Mouse (Mus musculus) heart, embryonic 11.5 days (tissue): ENCODE measurements around the gene Igsf6. TPM values are rescaled to one million over a fixed set of nuclear protein-coding genes. Genes with fewer than 3 reads are reported as not detected.

Source experiments
- ATAC-seq: fragments of 200-750 bp; cut with Nextera tagmentation; replicated peaks from 2 replicates; pipeline ENCODE4 v1.8.0; 2017; ENCODE audit warnings: moderate library complexity; ENCODE audit not compliant: insufficient number of reproducible peaks, low FRiP score, low TSS enrichment
- H3K27ac ChIP-seq: fragments of 300-500 bp; sonication (generic); 2 replicates; pipeline ENCODE4 v1.5.1; 2014; ENCODE audit warnings: mild to moderate bottlenecking, low read depth, low read length
- H3K27me3 ChIP-seq: fragments of 300-500 bp; sonication (generic); 2 replicates; pipeline ENCODE4 v1.6.1; 2014; ENCODE audit warnings: mild to moderate bottlenecking, low read length, mixed read lengths; ENCODE audit not compliant: control insufficient read depth, insufficient read depth
- H3K36me3 ChIP-seq: fragments of 300-500 bp; sonication (generic); 2 replicates; pipeline ENCODE4 v1.6.1; 2014; ENCODE audit warnings: mild to moderate bottlenecking, low read length, moderate library complexity, mixed read lengths; ENCODE audit not compliant: control insufficient read depth, insufficient read depth
- H3K4me1 ChIP-seq: fragments of 300-500 bp; sonication (generic); 2 replicates; pipeline ENCODE4 v1.6.1; 2014; ENCODE audit warnings: low read length; ENCODE audit not compliant: control insufficient read depth, insufficient read depth
- H3K4me2 ChIP-seq: fragments of 300-500 bp; sonication (generic); 2 replicates; pipeline ENCODE4 v1.6.1; 2014; ENCODE audit warnings: mild to moderate bottlenecking, moderate library complexity
- H3K4me3 ChIP-seq: fragments of 300-500 bp; sonication (generic); 2 replicates; pipeline ENCODE4 v1.5.1; 2014; ENCODE audit warnings: low read depth, low read length
- H3K9ac ChIP-seq: fragments of 300-500 bp; sonication (generic); 2 replicates; pipeline ENCODE4 v1.6.1; 2014; ENCODE audit warnings: mild to moderate bottlenecking, low read depth, low read length, moderate library complexity
- H3K9me3 ChIP-seq: fragments of 300-500 bp; sonication (generic); replicated peaks from 2 replicates; pipeline ENCODE4 v1.6.1; 2016; ENCODE audit warnings: low read length; ENCODE audit not compliant: control insufficient read depth
- WGBS: fragments of 180-500 bp; shearing (Covaris S2); extraction: QIAGEN DNeasy Blood & Tissue Kit; methylation state at CpG from one replicate; pipeline ENCODE4 v1.1.7; 2014; ENCODE audit not compliant: insufficient replicate concordance; 5-methylcytosine and 5-hydroxymethylcytosine counted together
- polyA plus RNA-seq: library from polyadenylated mRNA; unstranded; fragments of >200 nt; fragmentation: Nextera tagmentation; extraction: Ambion mirVana; gene quantifications from 2 replicates; pipeline ENCODE4 v1.2.1, GENCODE M21; 2014

Gene Igsf6
- polyA plus RNA-seq, result 0.87 TPM in 2 replicates

- WGBS, result 50% methylated on average over 11 of the region's 11 CpGs
- Histone ChIP-seq H3K27me3 (no peaks in the 10 kb centered on the region), H3K4me3 (no peak within 1 kb of the TSS), H3K9me3 (no peaks in the 10 kb centered on the region), H3K27ac (peak within 1 kb of the TSS; percentile 64), H3K4me2 (no peak within 1 kb of the TSS), H3K9ac (0 out of 2 replicates have a peak within 1 kb of the TSS, but pooled peaks have one; percentile 39), H3K4me1 (peaks cover 15% of the 10 kb centered on the region), H3K36me3 (peaks cover 12% of the 10 kb centered on the region)
- no peak for ATAC-seq
These were observed at the start of gene Igsf6 for GRCm38 (mm10) chr7:121074281-121074680. TSS of gene Igsf6 (minus strand) at chr7:121074572.

GRCm38 (mm10) chr7:121120143-121120818, 45.9 kb upstream of the Igsf6 start:
- Histone ChIP-seq H3K4me2 (no peak overlapping the region), H3K36me3 (no peaks in the 10 kb centered on the region), H3K27ac (no peak overlapping the region), H3K9me3 (no peaks in the 10 kb centered on the region), H3K9ac (no peak overlapping the region), H3K4me1 (no peaks in the 10 kb centered on the region), H3K27me3 (no peaks in the 10 kb centered on the region; the same call in 1 of the 2 replicates), H3K4me3 (no peak overlapping the region)
- peak; percentile 22; the same call in 1 of the 2 replicates for ATAC-seq
- WGBS, result 14% methylated on average over 10 of the region's 10 CpGs

GRCm38 (mm10) chr7:121111762-121112161, 37.4 kb upstream of the Igsf6 start:
- WGBS, result 51% methylated on average over 3 of the region's 3 CpGs
- Histone ChIP-seq H3K4me2 (no peak overlapping the region), H3K36me3 (no peaks in the 10 kb centered on the region), H3K27ac (no peak overlapping the region), H3K4me3 (no peak overlapping the region), H3K9me3 (no peaks in the 10 kb centered on the region), H3K4me1 (peaks cover 4% of the 10 kb centered on the region; the same call in 1 of the 2 replicates), H3K9ac (no peak overlapping the region), H3K27me3 (no peaks in the 10 kb centered on the region)
- ATAC-seq, result no peak

- H3K4me3 ChIP-seq, result no peak overlapping the region
- no peaks in the 10 kb centered on the region for H3K27me3 ChIP-seq
- H3K9me3 ChIP-seq, result no peaks in the 10 kb centered on the region
- H3K4me2 ChIP-seq, result no peak overlapping the region; the same call in 1 of the 2 replicates
- H3K36me3 ChIP-seq, result no peaks in the 10 kb centered on the region
- WGBS, result 28% methylated on average over 3 of the region's 3 CpGs
- peaks cover 4% of the 10 kb centered on the region; the same call in 1 of the 2 replicates for H3K4me1 ChIP-seq
- ATAC-seq, result no peak
- no peak overlapping the region for H3K9ac ChIP-seq
- H3K27ac ChIP-seq, result peak overlapping the region; percentile 46; the same call in 1 of the 2 replicates
These were observed 36.9 kb upstream of the Igsf6 start for GRCm38 (mm10) chr7:121111321-121111720.

GRCm38 (mm10) chr7:121107851-121108250, 33.5 kb upstream of the Igsf6 start:
- Histone ChIP-seq H3K9ac (no peak overlapping the region), H3K4me3 (no peak overlapping the region), H3K27ac (no peak overlapping the region), H3K4me2 (no peak overlapping the region), H3K36me3 (no peaks in the 10 kb centered on the region), H3K27me3 (no peaks in the 10 kb centered on the region), H3K9me3 (no peaks in the 10 kb centered on the region), H3K4me1 (peaks cover 4% of the 10 kb centered on the region; the same call in 1 of the 2 replicates)
- 44% methylated on average over 3 of the region's 3 CpGs for WGBS
- ATAC-seq, result no peak

GRCm38 (mm10) chr7:121098614-121099389, 24.4 kb upstream of the Igsf6 start:
- Histone ChIP-seq H3K9me3 (no peaks in the 10 kb centered on the region), H3K4me3 (no peak overlapping the region), H3K4me2 (no peak overlapping the region), H3K27ac (no peak overlapping the region), H3K36me3 (no peaks in the 10 kb centered on the region), H3K27me3 (peaks cover 3% of the 10 kb centered on the region; the same call in 1 of the 2 replicates), H3K9ac (no peak overlapping the region), H3K4me1 (no peaks in the 10 kb centered on the region)
- WGBS, result 67% methylated on average over 8 of the region's 10 CpGs
- ATAC-seq, result no peak

- no peaks in the 10 kb centered on the region for H3K9me3 ChIP-seq
These were observed 18.7 kb upstream of the Igsf6 start for GRCm38 (mm10) chr7:121093026-121093425.

GRCm38 (mm10) chr7:121090748-121091147, 16.4 kb upstream of the Igsf6 start:
- 81% methylated on average over 7 of the region's 7 CpGs for WGBS
- Histone ChIP-seq H3K4me3 (no peak overlapping the region), H3K36me3 (no peaks in the 10 kb centered on the region), H3K9ac (no peak overlapping the region), H3K4me1 (0 out of 2 replicates have a peak, but pooled peaks cover 5% of the 10 kb centered on the region), H3K4me2 (no peak overlapping the region), H3K27me3 (no peaks in the 10 kb centered on the region), H3K27ac (no peak overlapping the region), H3K9me3 (no peaks in the 10 kb centered on the region)
- no peak for ATAC-seq

More at GRCm38 (mm10) chr7:121093026-121093425, 18.7 kb upstream of the Igsf6 start:
- no peaks in the 10 kb centered on the region for H3K4me1 ChIP-seq
- H3K27ac ChIP-seq, result no peak overlapping the region
- H3K4me3 ChIP-seq, result no peak overlapping the region
- no peaks in the 10 kb centered on the region for H3K36me3 ChIP-seq
- 70% methylated on average over 4 of the region's 4 CpGs for WGBS
- no peak overlapping the region for H3K4me2 ChIP-seq
- no peaks in the 10 kb centered on the region for H3K27me3 ChIP-seq
- ATAC-seq, result no peak
- no peak overlapping the region for H3K9ac ChIP-seq
